Mouse (Mus musculus): ENCODE results near the gene Il27ra.
A peak's percentile ranks its signal among the peaks of the same experiment; 100 is the strongest.

Il27ra gene

GRCm38 (mm10) chr8:84042066-84042947, at the start of gene Il27ra:
TSS of gene Il27ra (minus strand) at chr8:84042589.
- no peak for DNase-seq (ENCODE audit: extremely low read depth, insufficient read length, low spot score)

GRCm38 (mm10) chr8:84090585-84090984, 48.2 kb upstream of the Il27ra start:
- DNase-seq (ENCODE audit: extremely low read depth, insufficient read length, low spot score): no peak

GRCm38 (mm10) chr8:84089277-84089676, 46.9 kb upstream of the Il27ra start:
- DNase-seq (ENCODE audit: extremely low read depth, insufficient read length, low spot score): no peak

- no peak for DNase-seq (ENCODE audit: extremely low read depth, insufficient read length, low spot score)
Measured at GRCm38 (mm10) chr8:84087821-84088220, 45.4 kb upstream of the Il27ra start.

- DNase-seq (ENCODE audit: extremely low read depth, insufficient read length, low spot score): no peak
Measured at GRCm38 (mm10) chr8:84087156-84087555, 44.8 kb upstream of the Il27ra start.

- DNase-seq (ENCODE audit: extremely low read depth, insufficient read length, low spot score): no peak
Measured at GRCm38 (mm10) chr8:84084341-84085115, 42.1 kb upstream of the Il27ra start.

- DNase-seq (ENCODE audit: extremely low read depth, insufficient read length, low spot score): no peak
Measured at GRCm38 (mm10) chr8:84083829-84084241, 41.4 kb upstream of the Il27ra start.

GRCm38 (mm10) chr8:84079206-84079605, 36.8 kb upstream of the Il27ra start:
- no peak for DNase-seq (ENCODE audit: extremely low read depth, insufficient read length, low spot score)

- no peak for DNase-seq (ENCODE audit: extremely low read depth, insufficient read length, low spot score)
Measured at GRCm38 (mm10) chr8:84076849-84077248, 34.5 kb upstream of the Il27ra start.

- no peak for DNase-seq (ENCODE audit: extremely low read depth, insufficient read length, low spot score)
Measured at GRCm38 (mm10) chr8:84076412-84076811, 34.0 kb upstream of the Il27ra start.

- DNase-seq (ENCODE audit: extremely low read depth, insufficient read length, low spot score): no peak
Measured at GRCm38 (mm10) chr8:84073230-84073976, 31.0 kb upstream of the Il27ra start.

GRCm38 (mm10) chr8:84072321-84072720, 29.9 kb upstream of the Il27ra start:
- no peak for DNase-seq (ENCODE audit: extremely low read depth, insufficient read length, low spot score)

GRCm38 (mm10) chr8:84071921-84072320, 29.5 kb upstream of the Il27ra start:
- no peak for DNase-seq (ENCODE audit: extremely low read depth, insufficient read length, low spot score)

- DNase-seq (ENCODE audit: extremely low read depth, insufficient read length, low spot score): no peak
Measured at GRCm38 (mm10) chr8:84070667-84071066, 28.3 kb upstream of the Il27ra start.

- DNase-seq (ENCODE audit: extremely low read depth, insufficient read length, low spot score): no peak
Measured at GRCm38 (mm10) chr8:84070241-84070640, 27.9 kb upstream of the Il27ra start.

- no peak for DNase-seq (ENCODE audit: extremely low read depth, insufficient read length, low spot score)
Measured at GRCm38 (mm10) chr8:84069750-84070149, 27.4 kb upstream of the Il27ra start.

GRCm38 (mm10) chr8:84069169-84069568, 26.8 kb upstream of the Il27ra start:
- no peak for DNase-seq (ENCODE audit: extremely low read depth, insufficient read length, low spot score)

- DNase-seq (ENCODE audit: extremely low read depth, insufficient read length, low spot score): no peak
Measured at GRCm38 (mm10) chr8:84068316-84069035, 26.1 kb upstream of the Il27ra start.

GRCm38 (mm10) chr8:84067911-84068310, 25.5 kb upstream of the Il27ra start:
- no peak for DNase-seq (ENCODE audit: extremely low read depth, insufficient read length, low spot score)

GRCm38 (mm10) chr8:84067047-84067573, 24.7 kb upstream of the Il27ra start:
- peak; percentile 89 for DNase-seq (ENCODE audit: extremely low read depth, insufficient read length, low spot score)
